Mouse (Mus musculus) cerebellum, adult 2 months (tissue): ENCODE measurements at regions not wholly inside any gene's neighbourhood (a gene's known extent, or its start where the extent isn't known, plus 50 kb on each side); places are given as distances from the start of the nearest gene placed in this dataset.

Source experiments
- DNase-seq, 2 experiments: peaks; one replicate each; pipeline ENCODE4 v3.0.0; 2021
- H3K27ac ChIP-seq: fragments of 200-500 bp; 2 replicates; pipeline ENCODE4 v1.5.1; 2012; ENCODE audit warnings: low read length, control low read depth, inconsistent platforms; ENCODE audit not compliant: insufficient read depth
- H3K27me3 ChIP-seq: fragments of 200-500 bp; 2 replicates; pipeline ENCODE4 v1.6.1; 2012; ENCODE audit warnings: inconsistent platforms, mild to moderate bottlenecking, low read length, moderate library complexity; ENCODE audit not compliant: control insufficient read depth, insufficient read depth
- H3K4me1 ChIP-seq: fragments of 200-500 bp; 2 replicates; pipeline ENCODE4 v1.6.1; 2011; ENCODE audit warnings: low read length; ENCODE audit not compliant: control insufficient read depth, insufficient read depth
- H3K4me3 ChIP-seq: fragments of 200-500 bp; replicated peaks from 2 replicates; pipeline ENCODE3; 2011; ENCODE audit warnings: mild to moderate bottlenecking, low read depth, low read length, control low read depth; ENCODE audit not compliant: insufficient read depth
- CTCF ChIP-seq: fragments of 200-500 bp; IDR thresholded peaks from 2 replicates; pipeline ENCODE4 v1.5.1; 2011; ENCODE audit warnings: low read depth, mild to moderate bottlenecking, control low read depth, low read length, moderate library complexity, borderline replicate concordance; ENCODE audit not compliant: insufficient read depth
- POLR2A ChIP-seq: fragments of 200-500 bp; IDR thresholded peaks from 2 replicates; pipeline ENCODE4 v1.6.1; 2011; ENCODE audit warnings: low read length, control low read depth, borderline replicate concordance; ENCODE audit not compliant: insufficient read depth
- WGBS: fragments of 180-500 bp; shearing (Covaris S2); methylation state at CpG from one replicate; pipeline ENCODE4 v1.1.7; 2018; 5-methylcytosine and 5-hydroxymethylcytosine counted together

DNA sequence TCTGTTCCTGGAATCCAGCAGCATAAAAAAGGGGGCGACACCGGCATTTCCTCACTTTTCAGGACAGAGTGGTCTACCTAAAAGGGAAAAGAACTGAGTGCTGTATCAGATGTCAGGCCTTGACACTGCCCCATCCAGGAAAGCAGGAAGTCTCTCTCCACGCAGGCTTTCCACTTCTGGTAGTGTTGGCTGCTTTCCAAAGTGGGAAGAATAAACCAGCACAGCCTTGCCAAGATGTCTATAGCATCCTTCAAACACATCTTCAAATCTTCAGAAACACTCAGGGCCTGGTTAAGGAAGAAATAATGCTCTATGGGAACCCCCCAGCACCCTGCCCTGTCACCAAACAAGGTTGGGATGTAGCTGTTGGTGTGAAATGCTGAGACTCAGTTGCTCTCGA lies 127.5 kb upstream of the 1700025G04Rik start:
- 58% methylated on average over 4 of the region's 4 CpGs for WGBS
- no peak for TF ChIP-seq CTCF
- TF ChIP-seq POLR2A, result no peak
- H3K4me1 ChIP-seq, result no peaks in the 10 kb centered on the region
- H3K27ac ChIP-seq, result no peak overlapping the region
- no peaks in the 10 kb centered on the region for H3K27me3 ChIP-seq
- H3K4me3 ChIP-seq, result no peak overlapping the region
- DNase-seq, result peak in 1 of 2 experiments; percentile 27

- no peak overlapping the region for H3K4me3 ChIP-seq
- no peaks in the 10 kb centered on the region for H3K4me1 ChIP-seq
- no peak for DNase-seq
- TF ChIP-seq POLR2A (no peak), CTCF (no peak)
- WGBS, result 71% methylated on average over 2 of the region's 2 CpGs
- H3K27me3 ChIP-seq, result no peaks in the 10 kb centered on the region
- H3K27ac ChIP-seq, result no peak overlapping the region
Observed at GRCm38 (mm10) chr1:152214376-152214775, 124.5 kb upstream of the 1700025G04Rik start.

DNA sequence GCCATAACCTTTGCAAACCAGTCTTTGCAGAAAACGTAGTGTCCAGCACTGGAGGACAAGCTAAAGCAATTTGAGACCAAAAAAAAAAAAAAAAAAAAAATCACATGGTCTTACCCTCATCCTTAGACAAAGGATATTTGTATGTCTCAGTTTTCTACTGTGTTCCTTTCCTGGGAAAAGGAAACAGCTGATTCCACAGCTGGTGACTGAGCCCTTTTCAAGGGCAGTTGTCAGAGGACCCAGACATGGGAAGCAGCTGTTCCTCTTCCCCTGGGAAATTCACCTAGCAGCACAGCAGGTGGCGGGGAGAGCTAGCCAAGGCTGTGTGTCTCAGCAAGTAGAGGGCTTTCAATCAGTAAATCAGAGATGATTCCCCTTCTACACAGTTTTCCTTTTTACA lies 113.3 kb upstream of the 1700025G04Rik start:
- WGBS, result 67% methylated on average over 2 of the region's 2 CpGs
- no peaks in the 10 kb centered on the region for H3K4me1 ChIP-seq
- no peak for TF ChIP-seq POLR2A
- no peak for TF ChIP-seq CTCF
- no peak overlapping the region for H3K4me3 ChIP-seq
- no peaks in the 10 kb centered on the region for H3K27me3 ChIP-seq
- H3K27ac ChIP-seq, result no peak overlapping the region
- DNase-seq, result no peak

DNA sequence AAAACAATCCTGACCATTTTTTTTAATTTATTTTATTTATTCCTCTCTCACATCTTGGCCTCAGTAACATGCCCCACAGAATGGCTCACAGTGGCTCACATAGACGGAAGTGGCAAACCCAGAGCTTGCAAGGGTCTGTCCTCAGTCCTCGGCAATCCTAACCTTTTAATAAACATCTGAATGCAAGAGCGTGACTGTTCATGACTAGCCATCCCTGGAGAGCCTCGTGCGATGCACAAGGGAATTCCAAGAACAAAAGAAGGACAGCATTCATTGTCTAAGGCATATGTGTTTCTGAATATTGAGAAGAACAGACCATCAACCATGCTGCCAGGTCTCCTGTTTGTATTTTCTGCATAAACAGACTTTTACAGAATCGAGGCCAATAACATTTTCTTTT lies 98.8 kb upstream of the 1700025G04Rik start:
- no peak overlapping the region for H3K4me3 ChIP-seq
- TF ChIP-seq CTCF (no peak), POLR2A (no peak)
- H3K27me3 ChIP-seq, result no peaks in the 10 kb centered on the region
- no peaks in the 10 kb centered on the region for H3K4me1 ChIP-seq
- no peak for DNase-seq
- WGBS, result 51% methylated on average over 6 of the region's 6 CpGs
- H3K27ac ChIP-seq, result no peak overlapping the region

GRCm38 (mm10) chr1:152184956-152185355 lies 95.0 kb upstream of the 1700025G04Rik start:
- no peaks in the 10 kb centered on the region for H3K4me1 ChIP-seq
- no peak overlapping the region for H3K27ac ChIP-seq
- no peaks in the 10 kb centered on the region for H3K27me3 ChIP-seq
- no peak for DNase-seq
- H3K4me3 ChIP-seq, result no peak overlapping the region
- TF ChIP-seq POLR2A (no peak), CTCF (no peak)
- WGBS, result 29% methylated on average over 3 of the region's 3 CpGs

DNA sequence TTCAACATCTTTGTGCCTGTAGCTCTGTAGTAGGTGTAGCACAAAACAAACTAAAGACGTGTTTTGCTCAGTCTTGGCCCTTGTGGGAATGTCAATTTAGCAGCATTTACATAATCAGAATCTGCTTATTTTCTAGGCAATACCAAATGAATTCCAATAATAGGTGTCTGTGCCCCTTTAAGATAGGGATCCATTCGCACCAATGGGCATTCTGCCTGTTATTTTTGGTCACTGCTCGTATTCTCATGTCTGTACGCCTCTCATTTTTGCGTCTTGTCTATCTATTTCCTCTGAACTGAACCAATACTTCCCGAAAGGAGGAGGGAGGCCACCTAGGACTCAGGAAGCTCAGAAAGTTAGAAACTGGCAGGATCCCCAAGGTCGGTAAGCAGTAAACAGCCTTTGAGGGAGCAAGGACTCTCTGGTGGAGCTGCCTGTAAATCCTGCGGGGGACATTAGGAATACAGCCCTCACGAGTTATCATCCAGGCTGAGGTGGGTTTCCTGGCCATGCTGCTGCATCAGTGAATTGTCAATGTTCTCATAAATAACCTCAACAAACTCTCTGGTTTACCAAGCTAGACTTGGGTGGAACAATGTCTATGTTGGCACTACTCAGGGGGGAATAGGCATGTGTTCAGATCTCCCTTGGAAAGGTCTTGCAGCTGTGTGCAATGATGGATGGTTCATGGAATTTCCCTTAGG lies 86.5 kb upstream of the 1700025G04Rik start:
- peaks cover 7% of the 10 kb centered on the region for H3K4me1 ChIP-seq
- TF ChIP-seq CTCF (no peak), POLR2A (no peak)
- no peak for DNase-seq
- no peak overlapping the region for H3K27ac ChIP-seq
- H3K4me3 ChIP-seq, result no peak overlapping the region
- 93% methylated on average over 9 of the region's 9 CpGs for WGBS
- no peaks in the 10 kb centered on the region for H3K27me3 ChIP-seq

GRCm38 (mm10) chr1:152175691-152176090 lies 85.8 kb upstream of the 1700025G04Rik start:
- Histone ChIP-seq H3K4me3 (no peak overlapping the region), H3K4me1 (peaks cover 13% of the 10 kb centered on the region), H3K27me3 (no peaks in the 10 kb centered on the region), H3K27ac (no peak overlapping the region)
- TF ChIP-seq POLR2A (no peak), CTCF (no peak)
- 96% methylated on average over 3 of the region's 3 CpGs for WGBS
- DNase-seq, result no peak

DNA sequence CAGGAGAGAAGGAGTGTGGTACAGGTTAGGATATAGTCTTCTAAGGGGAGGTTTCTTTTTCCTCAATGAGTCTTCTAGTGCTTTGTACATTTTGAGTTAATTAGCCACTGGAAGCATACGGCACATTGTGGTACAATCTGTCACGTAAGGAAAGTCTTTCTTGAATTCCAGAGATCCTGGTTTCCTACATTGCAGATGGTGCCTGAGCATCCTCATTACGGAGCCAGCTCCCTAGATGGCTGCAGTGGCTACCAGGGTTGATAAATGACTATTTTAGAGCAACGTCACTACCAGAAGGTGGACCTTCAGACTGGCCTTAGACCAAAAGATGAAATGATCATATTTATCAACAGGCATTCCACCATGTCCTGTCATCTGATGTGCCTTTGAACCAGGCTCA lies 84.5 kb upstream of the 1700025G04Rik start:
- Histone ChIP-seq H3K4me3 (no peak overlapping the region), H3K27me3 (no peaks in the 10 kb centered on the region), H3K4me1 (peaks cover 14% of the 10 kb centered on the region), H3K27ac (no peak overlapping the region)
- no peak for DNase-seq
- 91% methylated on average over 4 of the region's 4 CpGs for WGBS
- TF ChIP-seq CTCF (no peak), POLR2A (no peak)
